Mouse (Mus musculus): Measurements from ENCODE around the gene Xrn1. TPM values are rescaled to one million over a fixed set of nuclear protein-coding genes. Genes with fewer than 3 reads are reported as not detected.

The Xrn1 gene
- total and polyA plus RNA-seq, 3 experiments, result 8.1 to 11.9 (median 9.3) TPM

DNA sequence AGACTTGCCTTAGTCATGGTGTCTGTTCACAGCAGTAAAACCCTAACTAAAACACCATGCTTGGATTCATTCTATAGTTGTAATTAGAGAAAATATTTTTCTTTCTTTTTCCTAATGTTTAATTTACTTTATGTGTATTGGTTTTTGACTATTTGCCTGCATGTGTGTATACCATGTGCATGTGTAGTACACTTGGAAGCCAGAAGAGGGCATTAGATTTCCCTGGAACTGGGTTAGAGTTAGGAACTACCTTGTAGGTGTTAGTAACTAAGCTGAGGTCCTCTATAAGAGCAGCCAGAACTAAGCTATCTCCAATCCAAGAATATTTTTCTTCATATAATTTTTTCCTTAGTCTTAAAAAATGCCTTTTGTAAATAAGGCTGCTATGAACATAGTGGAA, 21.7 kb upstream of the Xrn1 start:
- Histone ChIP-seq H3K4me3 (replicated peaks in 1 of 3; ENCODE audit: low read depth in 2 of 3, low read length in 2 of 3, poor library complexity in 1 of 3) (no peak overlapping the region), H3K9me3 (replicated peaks; ENCODE audit: low read length) (no peaks in the 10 kb centered on the region), H3K4me1 (ENCODE audit: control insufficient read depth in 1 of 2, insufficient read depth in 2 of 2) (no peaks in the 10 kb centered on the region), H3K79me2 (replicated peaks; ENCODE audit: control insufficient read depth, extremely low read depth, insufficient read depth, poor library complexity, severe bottlenecking) (no peaks in the 10 kb centered on the region), H3K9ac (ENCODE audit: insufficient read depth, low read depth) (no peak overlapping the region), H3K27me3 (replicated peaks) (no peaks in the 10 kb centered on the region), H3K36me3 (replicated peaks in 1 of 2; ENCODE audit: control insufficient read depth in 1 of 2, insufficient read depth in 1 of 2, low read length in 1 of 2) (peaks cover 16 to 41% of the 10 kb centered on the region in 2 experiments), H3K27ac (ENCODE audit: insufficient read depth, low read depth) (no peak overlapping the region), H3K4me2 (ENCODE audit: insufficient read depth, low read depth, poor library complexity, severe bottlenecking) (no peak overlapping the region)
- in situ Hi-C loops (cut with MboI; ENCODE audit: low pct_ligation_motif_present, low pct_unique_long_range_greater_than_20kb, low sequenced_read_pairs), result no loop called here
- no peak for TF ChIP-seq ELF1 (IDR thresholded peaks at IDR 0.05; ENCODE audit: low read depth, low read length)
- no peak for TF ChIP-seq CTCF (conservative IDR thresholded peaks at IDR 0.05 in 1 of 2, IDR thresholded peaks at IDR 0.05 in 1 of 2; ENCODE audit: low read depth in 2 of 2, low read length in 2 of 2)
- no peak for TF ChIP-seq KAT2A (IDR thresholded peaks at IDR 0.05; ENCODE audit: insufficient replicate concordance, low read length)
- no peak for TF ChIP-seq MAZ (IDR thresholded peaks at IDR 0.05; ENCODE audit: low read depth, low read length)
- no peak for TF ChIP-seq MYC (IDR thresholded peaks at IDR 0.05; ENCODE audit: low read depth, low read length)
- no peak for TF ChIP-seq MAFK (IDR thresholded peaks at IDR 0.05; ENCODE audit: insufficient replicate concordance, low read length)
- no peak for TF ChIP-seq TCF12 (IDR thresholded peaks at IDR 0.05; ENCODE audit: low read depth, low read length)
- no peak for TF ChIP-seq JUN (IDR thresholded peaks at IDR 0.05; ENCODE audit: insufficient read depth, low read depth, low read length)
- TF ChIP-seq EP300 (IDR thresholded peaks at IDR 0.05; ENCODE audit: low read length), result no peak
- TF ChIP-seq CHD1 (IDR thresholded peaks at IDR 0.05; ENCODE audit: low read depth, low read length), result no peak
- no peak for TF ChIP-seq POLR2A (IDR thresholded peaks at IDR 0.05; ENCODE audit: low read depth, low read length)
- dilution Hi-C loops (cut with MboI; ENCODE audit: extremely low pct_ligation_motif_present, extremely low pct_unique_long_range_greater_than_20kb, low sequenced_read_pairs), result no loop called here
- no peak for DNase-seq (ENCODE audit: extremely low read depth)

GRCm38 (mm10) chr9:95953658-95954057, 902 bp upstream of the Xrn1 start:
- peak overlapping the region; percentile 51 for H3K4me2 ChIP-seq (ENCODE audit: insufficient read depth, low read depth, poor library complexity, severe bottlenecking)
- peak; percentile 52 for DNase-seq (ENCODE audit: extremely low read depth)
- H3K27me3 ChIP-seq (replicated peaks), result no peaks in the 10 kb centered on the region
- dilution Hi-C loops (cut with MboI; ENCODE audit: extremely low pct_ligation_motif_present, extremely low pct_unique_long_range_greater_than_20kb, low sequenced_read_pairs) (no loop called here), in situ Hi-C loops (cut with MboI; ENCODE audit: low pct_ligation_motif_present, low pct_unique_long_range_greater_than_20kb, low sequenced_read_pairs) (no loop called here)
- no peaks in the 10 kb centered on the region for H3K9me3 ChIP-seq (replicated peaks; ENCODE audit: low read length)
- no peak overlapping the region for H3K27ac ChIP-seq (ENCODE audit: insufficient read depth, low read depth)
- peak overlapping the region; percentile 47 to 100 (median 85) for H3K4me3 ChIP-seq (replicated peaks in 1 of 3; ENCODE audit: low read depth in 2 of 3, low read length in 2 of 3, poor library complexity in 1 of 3)
- peaks cover 3 to 33% of the 10 kb centered on the region in 2 experiments for H3K36me3 ChIP-seq (replicated peaks in 1 of 2; ENCODE audit: control insufficient read depth in 1 of 2, insufficient read depth in 1 of 2, low read length in 1 of 2)
- H3K4me1 ChIP-seq (ENCODE audit: control insufficient read depth in 1 of 2, insufficient read depth in 2 of 2), result peaks cover 0 to 14% of the 10 kb centered on the region in 2 experiments; a peak in 2 of 4 replicates
- H3K79me2 ChIP-seq (replicated peaks; ENCODE audit: control insufficient read depth, extremely low read depth, insufficient read depth, poor library complexity, severe bottlenecking), result peaks cover 21% of the 10 kb centered on the region; the same call in 1 of the 2 replicates
- H3K9ac ChIP-seq (ENCODE audit: insufficient read depth, low read depth), result peak overlapping the region; percentile 86
- no peak for TF ChIP-seq TCF12 (IDR thresholded peaks at IDR 0.05; ENCODE audit: low read depth, low read length)
- 0 out of 2 replicates have a peak, but pooled peaks have one; percentile 17 for TF ChIP-seq IRF4 (IDR thresholded peaks at IDR 0.05; ENCODE audit: low read depth, low read length)
- no peak for TF ChIP-seq POLR2AphosphoS2 (IDR thresholded peaks at IDR 0.05; ENCODE audit: low read depth, low read length)
- TF ChIP-seq MAX (IDR thresholded peaks at IDR 0.05; ENCODE audit: low read length), result no peak
- 0 out of 2 replicates have a peak, but pooled peaks have one; percentile 32 for TF ChIP-seq MAZ (IDR thresholded peaks at IDR 0.05; ENCODE audit: low read depth, low read length)
- TF ChIP-seq HCFC1 (IDR thresholded peaks at IDR 0.05; ENCODE audit: low read depth, low read length), result peak; percentile 17; the same call in 1 of the 2 replicates
- TF ChIP-seq ZNF384 (IDR thresholded peaks at IDR 0.05; ENCODE audit: low read depth, low read length), result no peak
- no peak for TF ChIP-seq CHD1 (IDR thresholded peaks at IDR 0.05; ENCODE audit: low read depth, low read length)
- TF ChIP-seq USF2 (conservative IDR thresholded peaks at IDR 0.05; ENCODE audit: low read depth, low read length), result no peak
- no peak for TF ChIP-seq SIN3A (IDR thresholded peaks at IDR 0.05; ENCODE audit: low read length)
- TF ChIP-seq MEF2A (IDR thresholded peaks at IDR 0.05; ENCODE audit: borderline replicate concordance, low read depth, low read length), result 0 out of 2 replicates have a peak, but pooled peaks have one; percentile 16
- no peak for TF ChIP-seq NRF1 (IDR thresholded peaks at IDR 0.05; ENCODE audit: low read depth, low read length)
- no peak for TF ChIP-seq KAT2A (IDR thresholded peaks at IDR 0.05; ENCODE audit: insufficient replicate concordance, low read length)
- TF ChIP-seq RCOR1 (conservative IDR thresholded peaks at IDR 0.05; ENCODE audit: low read depth, low read length), result no peak
- TF ChIP-seq JUN (IDR thresholded peaks at IDR 0.05; ENCODE audit: insufficient read depth, low read depth, low read length), result no peak
- no peak for TF ChIP-seq GABPA (IDR thresholded peaks at IDR 0.05; ENCODE audit: insufficient replicate concordance, low read depth, low read length)
- TF ChIP-seq USF1 (IDR thresholded peaks at IDR 0.05; ENCODE audit: low read depth, low read length), result no peak
- no peak for TF ChIP-seq EP300 (IDR thresholded peaks at IDR 0.05; ENCODE audit: low read length)
- TF ChIP-seq BHLHE40 (IDR thresholded peaks at IDR 0.05; ENCODE audit: low read depth, low read length), result no peak
- no peak for TF ChIP-seq SMC3 (IDR thresholded peaks at IDR 0.05; ENCODE audit: low read depth, low read length)
- no peak for TF ChIP-seq ELF1 (IDR thresholded peaks at IDR 0.05; ENCODE audit: low read depth, low read length)
- TF ChIP-seq NELFE (IDR thresholded peaks at IDR 0.05; ENCODE audit: low read depth, low read length), result no peak
- TF ChIP-seq ZC3H11A (IDR thresholded peaks at IDR 0.05; ENCODE audit: low read depth, low read length), result no peak
- no peak for TF ChIP-seq PAX5 (IDR thresholded peaks at IDR 0.05; ENCODE audit: low read length)
- TF ChIP-seq MXI1 (IDR thresholded peaks at IDR 0.05; ENCODE audit: low read depth, low read length), result no peak
- no peak for TF ChIP-seq CHD2 (IDR thresholded peaks at IDR 0.05; ENCODE audit: low read length)
- no peak for TF ChIP-seq ZKSCAN1 (IDR thresholded peaks at IDR 0.05; ENCODE audit: borderline replicate concordance, low read depth, low read length)
- TF ChIP-seq ETS1 (conservative IDR thresholded peaks at IDR 0.05; ENCODE audit: low read depth, low read length), result no peak
- TF ChIP-seq JUND (conservative IDR thresholded peaks at IDR 0.05; ENCODE audit: low read depth, low read length), result no peak
